Mouse (Mus musculus) spleen, adult 2 months (tissue): ENCODE data around the gene Vmn1r22.

Source experiments
- CTCF ChIP-seq: fragments of 200-500 bp; IDR thresholded peaks from 2 replicates; pipeline ENCODE4 v1.5.1; 2011; ENCODE audit warnings: mild to moderate bottlenecking, inconsistent platforms; ENCODE audit not compliant: insufficient read depth, insufficient read length, insufficient replicate concordance; ENCODE audit errors: extremely low read depth
- POLR2A ChIP-seq: fragments of 200-500 bp; IDR thresholded peaks from 2 replicates; pipeline ENCODE4 v1.6.1; 2011; ENCODE audit warnings: low read depth, low read length, inconsistent platforms

DNA sequence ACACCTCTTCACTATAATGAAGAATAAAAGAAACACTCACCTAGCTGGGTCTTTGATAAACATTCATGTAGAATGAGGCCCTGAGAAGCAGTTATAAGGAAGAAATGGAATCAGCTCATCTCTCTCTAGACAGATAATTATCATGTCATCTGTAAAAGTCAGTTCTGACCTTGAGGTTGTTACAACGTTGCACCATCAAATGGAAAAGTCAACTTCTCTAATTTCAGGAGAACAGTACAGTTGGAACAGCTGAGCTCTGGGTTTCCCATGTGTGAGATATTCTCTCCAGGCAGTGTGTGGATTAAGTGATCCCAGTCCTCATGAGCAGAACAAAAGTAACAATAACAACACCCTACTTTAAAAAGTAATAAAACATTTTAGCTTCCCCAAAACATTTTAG is 57.5 kb downstream of the Vmn1r22 start, which contains the start of gene Vmn1r21:
- TF ChIP-seq CTCF (no peak), POLR2A (no peak)
